Mouse (Mus musculus): Measurements from ENCODE around the gene Vwa7.

GRCm38 (mm10) chr17:35024261-35024660, 7.9 kb downstream of the Vwa7 start:
- no peak for TF ChIP-seq MYOD1 (IDR thresholded peaks at IDR 0.05; ENCODE audit: control insufficient read depth, insufficient read length, low read depth)
- TF ChIP-seq CTCF (IDR thresholded peaks at IDR 0.05; ENCODE audit: control insufficient read depth, insufficient read depth, insufficient read length), result no peak
- no peak for TF ChIP-seq MAX (IDR thresholded peaks at IDR 0.05)
- TF ChIP-seq CEBPB (IDR thresholded peaks at IDR 0.05; ENCODE audit: low read depth), result no peak

All from C2C12 (cell line).